Mouse (Mus musculus) cerebellum, postnatal 36 days (tissue): Measurements from ENCODE around the gene Zfp618.

Source experiments
- DNase-seq, 2 experiments: peaks; one replicate each; pipeline ENCODE4 v3.0.0; 2021 to 2022; ENCODE audit warnings: mixed read lengths in 2 of 2

Gene Zfp618

DNA sequence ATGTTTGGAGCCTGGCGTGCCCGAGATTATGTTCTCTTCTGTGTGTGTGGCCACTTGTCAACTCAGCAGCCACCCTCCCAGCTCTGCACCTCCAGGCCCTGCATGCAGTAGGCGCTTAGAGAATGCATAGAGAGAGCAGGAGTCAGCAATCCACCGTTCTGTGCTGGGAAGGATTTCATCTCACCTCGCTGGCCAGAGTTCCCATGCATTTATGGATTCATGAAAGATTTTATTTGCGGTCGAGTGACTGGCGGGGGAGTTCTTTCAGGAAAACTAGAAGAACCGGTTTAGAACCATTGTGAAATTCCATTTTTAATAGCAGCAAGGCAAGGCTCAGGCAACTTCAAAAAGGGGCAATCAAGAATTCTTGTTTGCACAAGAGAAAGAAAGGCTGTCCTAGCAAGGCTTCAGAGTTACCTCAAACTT is 67.2 kb downstream of the Zfp618 start:
- DNase-seq, result no peak

DNA sequence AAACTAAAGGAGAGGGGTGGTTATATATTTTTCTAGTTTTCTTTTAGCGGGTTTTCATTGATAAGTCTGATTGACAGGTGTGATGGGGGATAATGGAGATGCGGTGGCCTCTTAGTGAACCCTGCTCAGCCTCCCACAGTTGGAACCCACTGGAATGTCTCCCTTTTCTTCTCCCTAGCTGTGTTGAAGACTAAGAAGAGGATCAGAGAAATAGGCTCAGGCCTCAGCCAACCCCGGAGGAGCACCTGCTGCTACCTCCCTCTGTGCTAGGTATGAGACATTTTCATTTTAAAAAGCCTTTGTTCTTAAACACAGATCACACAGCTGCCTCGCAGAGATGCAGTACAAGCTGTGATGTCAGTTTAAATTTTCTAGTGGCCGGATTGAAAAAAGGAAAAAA is 68.4 kb downstream of the Zfp618 start:
- DNase-seq, result no peak

DNA sequence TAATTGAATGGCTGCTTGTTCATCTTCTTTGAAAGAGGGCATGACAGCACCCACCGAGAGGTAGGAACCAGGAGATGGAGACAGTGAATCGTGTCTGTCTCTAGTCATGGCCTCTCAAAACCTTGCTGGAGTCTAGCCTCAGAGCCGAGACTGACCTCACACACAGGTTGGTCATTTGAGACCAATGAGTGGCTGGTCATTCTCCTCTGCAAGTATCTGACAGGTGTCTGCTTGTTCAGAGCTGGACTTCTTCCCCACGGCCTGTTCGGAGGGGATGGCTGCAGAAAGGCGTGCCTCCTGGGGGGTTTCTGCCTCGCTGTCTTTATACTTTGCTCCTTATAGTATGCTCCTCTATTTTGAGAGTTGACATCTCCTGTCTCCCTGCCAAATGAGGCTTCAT is 70.6 kb downstream of the Zfp618 start:
- DNase-seq, result no peak

DNA sequence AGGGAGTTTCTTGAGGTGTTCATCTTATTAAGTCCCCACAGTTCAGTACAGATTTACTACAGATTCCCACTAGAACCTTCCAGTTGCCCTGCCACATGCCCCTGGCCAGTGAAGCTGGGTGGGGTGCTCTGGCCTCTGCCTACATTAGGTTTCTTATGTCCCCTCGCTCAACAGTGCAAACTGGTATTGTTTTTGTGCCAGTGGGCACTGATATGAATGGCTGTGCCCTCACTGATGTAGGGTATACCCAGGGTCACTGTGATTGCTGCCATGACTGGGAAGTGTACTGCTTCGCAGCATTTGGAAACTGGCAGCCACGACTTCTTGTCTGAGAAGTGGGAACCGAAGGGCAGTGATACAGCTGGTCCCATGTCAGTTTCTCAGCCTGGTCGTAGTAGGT is 71.4 kb downstream of the Zfp618 start:
- DNase-seq, result no peak

DNA sequence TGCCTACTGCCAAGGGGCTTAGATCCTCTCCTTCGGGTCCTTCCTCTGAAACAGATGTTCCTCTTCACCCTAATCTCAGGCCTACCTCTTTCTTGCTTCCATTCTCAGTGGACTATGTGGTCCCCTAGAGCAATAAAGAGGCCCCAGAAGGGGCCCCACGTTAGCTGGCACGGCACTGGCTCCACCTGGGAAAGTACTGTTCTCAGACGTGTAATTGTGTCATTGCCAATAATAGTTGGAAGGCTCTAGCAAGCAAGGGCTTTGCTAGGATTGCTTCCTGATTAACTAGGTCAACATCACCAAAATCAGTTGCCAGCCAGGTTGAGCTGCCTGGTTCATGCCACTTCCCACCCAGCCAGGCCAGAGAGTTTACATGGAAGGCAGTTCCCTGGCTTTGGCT is 72.2 kb downstream of the Zfp618 start:
- no peak for DNase-seq

DNA sequence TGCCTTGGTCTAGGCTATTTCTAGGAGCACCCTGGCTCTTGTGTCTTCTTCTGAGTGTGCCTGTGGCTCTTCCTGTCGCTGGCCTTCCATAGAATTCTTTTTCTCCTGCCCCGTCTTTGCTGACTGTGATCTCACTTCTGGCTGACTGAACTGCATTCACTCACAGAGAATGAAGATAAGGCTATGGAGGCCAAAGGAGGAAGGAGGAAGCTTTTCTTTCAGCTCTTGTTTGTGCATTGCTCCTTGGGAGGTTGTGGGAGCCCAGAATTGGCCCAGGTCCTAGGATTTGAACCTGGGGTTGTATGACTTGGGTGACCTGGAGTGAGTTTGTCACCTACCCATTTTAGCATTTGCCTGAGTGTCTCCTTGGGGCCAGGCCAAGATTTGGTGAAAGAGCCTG is 72.9 kb downstream of the Zfp618 start:
- DNase-seq, result no peak

DNA sequence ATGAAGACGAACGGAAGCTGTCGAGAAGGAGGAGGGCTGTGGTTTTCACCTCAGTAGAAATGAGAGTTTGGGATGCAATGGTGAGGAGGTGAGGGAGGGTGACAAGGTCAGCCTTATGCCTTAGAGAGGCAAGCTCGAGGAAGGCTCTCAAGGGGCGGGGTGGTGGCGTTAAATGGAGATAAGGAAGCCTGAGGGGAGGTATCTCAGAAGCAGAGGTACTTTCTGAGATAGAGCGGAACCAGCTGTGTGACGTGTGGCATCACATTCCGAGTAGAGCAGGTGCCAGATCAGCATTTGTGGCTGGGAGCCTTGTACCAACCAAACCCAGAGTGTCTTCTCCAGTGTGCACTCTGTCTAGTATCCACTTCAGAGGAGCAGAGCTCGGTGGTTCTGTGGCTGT is 73.6 kb downstream of the Zfp618 start:
- DNase-seq, result no peak

DNA sequence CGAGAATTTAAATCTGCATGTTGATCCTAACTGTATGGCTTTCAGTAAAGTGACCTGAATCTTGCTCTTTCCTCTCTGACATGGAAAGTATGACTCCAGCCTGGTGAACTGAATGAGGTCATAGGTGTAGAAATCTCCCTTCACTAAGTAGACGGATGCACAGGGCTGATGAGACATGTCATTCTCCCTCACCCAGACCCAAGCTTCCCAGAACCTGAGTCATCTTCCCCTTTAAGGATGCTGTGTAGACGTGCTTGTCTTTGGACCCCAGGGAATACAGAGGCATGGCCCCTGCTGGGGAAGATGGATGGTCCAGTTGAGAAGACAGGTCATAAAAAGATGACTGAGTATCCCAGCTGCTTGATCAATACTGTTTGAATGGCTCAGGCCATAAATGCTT is 83.2 kb downstream of the Zfp618 start:
- no peak for DNase-seq

DNA sequence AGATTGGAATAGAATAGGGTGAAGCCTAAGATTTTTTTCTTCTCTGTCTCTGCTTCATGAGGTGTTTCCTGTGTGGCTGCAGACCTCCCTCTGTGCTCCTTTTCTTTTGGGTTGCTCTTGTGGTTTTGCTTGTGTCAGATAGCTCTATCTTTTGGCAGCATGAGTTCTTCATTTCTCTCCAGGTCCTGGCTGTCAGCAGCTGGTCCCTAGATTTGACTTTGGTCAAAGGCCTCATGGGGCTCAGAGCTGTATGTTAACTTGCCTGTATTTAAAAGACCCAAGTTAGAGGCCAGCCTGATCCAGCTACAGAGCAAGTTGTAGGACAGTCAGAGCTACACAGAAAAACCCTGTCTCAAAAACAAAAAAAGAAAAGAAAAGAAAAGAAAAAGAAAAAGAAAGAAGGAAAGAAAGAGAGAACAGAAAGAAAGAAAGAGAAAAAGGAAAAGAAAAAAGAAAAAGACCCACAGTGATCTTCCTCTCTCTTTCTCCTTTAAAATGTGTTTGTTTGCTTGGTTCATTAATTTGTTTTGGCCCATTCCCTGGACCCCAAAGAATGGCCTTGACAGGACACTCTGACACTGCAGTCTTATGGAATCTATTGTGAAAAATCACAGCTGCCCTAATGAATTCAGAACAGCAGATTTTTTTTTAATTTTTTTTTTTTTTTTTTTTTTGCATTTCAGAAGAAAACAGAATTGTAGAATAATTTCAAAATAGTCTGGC is 84.4 kb downstream of the Zfp618 start:
- no peak for DNase-seq

DNA sequence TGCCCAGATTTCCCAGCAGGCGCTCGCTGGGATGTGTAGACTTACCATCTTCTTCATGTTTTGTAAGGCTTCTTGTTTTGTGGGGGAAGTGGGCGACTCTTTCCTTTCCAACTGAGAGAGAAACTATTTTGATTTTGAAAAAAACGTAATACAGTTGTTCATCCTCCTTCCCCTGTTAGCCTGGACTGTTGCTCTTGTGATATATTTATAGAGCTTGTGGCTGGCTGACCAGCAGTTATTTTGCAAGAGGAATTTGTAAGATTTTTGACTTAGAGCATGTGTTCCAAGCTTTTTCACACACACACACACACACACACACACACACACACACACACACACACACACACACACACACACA is 84.9 kb downstream of the Zfp618 start:
- no peak for DNase-seq

DNA sequence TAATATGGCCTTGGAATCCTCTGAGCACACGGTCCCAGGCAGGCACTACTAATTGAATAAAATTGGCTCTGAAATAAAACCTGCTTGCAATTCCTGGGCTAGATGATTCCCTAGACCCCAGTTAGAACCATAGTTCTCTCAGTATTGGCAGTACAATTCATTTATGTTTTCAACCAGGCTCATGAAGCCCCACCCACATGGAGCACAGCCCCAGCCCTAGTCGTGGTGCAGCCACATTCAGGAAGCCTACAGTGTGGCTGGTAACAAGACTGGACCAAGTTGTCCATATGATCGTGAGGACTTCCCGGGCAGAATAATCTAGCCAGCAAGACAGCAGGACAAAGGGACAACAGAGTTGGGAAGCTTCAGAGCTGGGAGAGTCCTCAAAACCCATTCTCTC is 85.6 kb downstream of the Zfp618 start:
- DNase-seq, result no peak

DNA sequence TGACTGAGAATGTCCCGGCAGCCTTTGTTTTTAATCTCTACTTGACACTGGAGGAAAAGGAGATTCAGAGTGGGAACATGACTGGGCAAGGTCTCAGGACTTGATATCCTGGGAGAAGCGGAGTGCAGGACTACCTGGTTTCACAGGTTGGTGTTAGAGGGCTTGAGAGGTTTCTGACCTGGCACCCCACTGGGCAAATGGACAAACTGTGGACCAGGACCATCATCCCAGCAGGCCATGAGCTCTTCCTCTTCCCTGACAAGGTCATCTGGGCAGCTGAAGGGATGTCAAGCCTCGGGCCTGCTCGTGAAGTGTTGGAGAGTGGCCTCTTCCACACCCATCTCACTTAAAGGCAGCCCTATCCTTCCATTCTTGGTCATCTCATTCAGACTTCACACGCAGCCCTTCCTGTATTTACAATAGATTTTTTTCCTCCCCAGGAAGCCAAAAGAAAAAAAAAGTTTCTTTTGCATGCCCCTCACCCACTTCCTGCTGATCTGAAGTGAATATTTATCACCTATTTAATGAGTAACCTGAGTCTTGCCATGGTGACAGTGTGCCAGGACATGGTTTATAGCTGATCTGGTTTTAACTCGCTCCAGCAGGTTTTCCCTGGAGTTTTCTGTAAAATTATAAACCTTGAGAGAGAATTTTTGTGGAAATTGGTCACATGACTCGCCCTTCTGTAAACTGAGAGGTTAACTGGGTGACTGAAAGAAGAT is 86.7 kb downstream of the Zfp618 start:
- no peak for DNase-seq

DNA sequence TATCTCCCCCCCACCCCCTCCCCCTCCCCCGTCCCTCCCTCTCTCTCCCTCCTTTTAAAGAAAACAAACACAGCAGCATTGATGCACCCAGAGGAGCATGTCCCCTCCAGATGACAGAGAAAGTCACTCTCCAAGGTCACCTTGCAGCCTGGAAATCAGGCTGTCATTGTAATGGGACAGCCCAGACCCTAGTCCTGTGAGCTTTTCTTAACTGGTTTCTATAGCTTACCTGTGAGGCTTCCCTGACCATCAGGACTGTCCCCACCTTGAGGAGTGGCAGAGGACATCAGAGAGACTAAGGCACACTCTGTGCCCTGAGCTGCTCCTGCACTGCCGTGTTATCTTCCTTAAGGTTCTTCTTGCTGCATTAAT is 87.3 kb downstream of the Zfp618 start:
- DNase-seq, result no peak

DNA sequence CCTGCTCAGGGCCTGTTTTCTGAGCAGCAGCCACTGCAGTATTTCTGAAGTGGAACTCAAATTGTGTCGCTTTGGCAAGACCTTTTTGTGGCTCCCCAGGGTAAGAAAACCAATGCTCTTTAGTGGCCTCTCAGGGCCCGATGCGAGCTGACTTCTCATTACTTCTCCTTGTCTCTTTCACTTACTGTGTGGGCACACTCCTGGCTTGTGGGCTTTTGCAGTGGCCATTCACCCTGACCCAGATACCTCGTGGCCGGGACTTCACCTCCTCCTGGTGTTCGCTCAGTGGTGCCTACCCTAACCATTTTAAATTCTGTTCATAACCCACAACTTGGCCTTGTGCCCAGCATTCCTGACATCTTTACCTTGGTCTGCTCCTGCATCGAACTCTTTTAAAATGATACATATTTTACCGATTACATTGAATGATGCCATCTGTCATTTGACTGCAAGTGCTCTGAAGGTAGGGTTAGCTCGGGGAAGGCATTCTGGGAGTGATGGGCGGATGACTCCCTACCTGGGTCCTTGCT is 89.9 kb downstream of the Zfp618 start:
- no peak for DNase-seq

DNA sequence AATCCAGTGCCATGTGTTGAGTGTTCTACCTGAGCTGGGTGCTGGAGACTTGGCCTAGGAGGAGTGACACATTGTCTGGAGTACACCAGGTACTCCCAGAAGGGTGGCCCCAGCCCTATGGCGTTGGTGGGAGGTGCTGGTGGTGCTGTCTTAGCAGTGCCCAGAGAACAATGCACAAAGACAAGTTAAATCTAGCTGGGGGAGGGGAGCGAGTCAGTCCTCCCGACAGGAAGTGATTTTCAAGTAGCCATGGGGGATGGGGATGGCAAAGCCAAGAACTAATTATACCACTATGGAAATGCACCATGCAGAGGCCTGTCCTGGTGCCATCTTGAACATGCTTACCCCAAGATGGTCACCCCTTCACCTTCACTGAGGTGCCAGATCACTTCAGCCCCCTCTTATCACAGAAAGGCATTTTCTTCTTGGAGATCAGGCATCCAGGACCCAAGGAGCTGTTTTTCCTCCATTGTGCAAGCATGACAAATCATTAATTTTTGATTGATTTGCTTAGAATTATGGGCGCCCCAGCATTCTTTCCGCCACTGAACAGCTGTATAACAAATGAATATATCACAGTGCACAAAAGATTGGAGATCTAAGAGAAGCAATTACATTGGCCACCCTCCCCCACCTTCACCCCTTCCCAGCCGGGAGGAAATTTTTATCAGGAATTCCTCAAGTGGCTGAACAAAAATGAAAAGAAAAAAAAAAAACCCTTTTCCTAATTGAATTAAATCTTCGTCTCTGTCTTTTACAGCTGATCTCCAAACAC is 91.5 kb downstream of the Zfp618 start:
- DNase-seq, result no peak

DNA sequence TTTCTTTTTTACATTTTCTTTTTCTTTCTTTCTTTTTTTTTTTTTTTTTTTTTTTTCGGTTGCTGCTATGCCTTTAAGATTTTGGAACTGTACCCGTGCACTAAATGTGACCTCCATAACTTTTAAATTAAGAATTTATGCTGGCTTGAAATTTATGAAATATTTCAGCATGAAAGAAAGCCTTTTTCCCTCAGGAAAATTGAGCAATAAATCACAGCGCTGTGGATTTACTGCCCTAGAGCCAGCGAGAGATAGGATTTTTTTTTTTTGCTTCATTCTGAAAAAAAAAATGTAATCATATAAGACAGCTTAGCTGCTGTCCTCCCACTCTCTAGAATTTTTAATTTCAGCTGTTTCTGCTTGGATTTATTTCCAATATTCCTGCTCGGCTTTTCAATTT is 92.2 kb downstream of the Zfp618 start:
- DNase-seq, result no peak

DNA sequence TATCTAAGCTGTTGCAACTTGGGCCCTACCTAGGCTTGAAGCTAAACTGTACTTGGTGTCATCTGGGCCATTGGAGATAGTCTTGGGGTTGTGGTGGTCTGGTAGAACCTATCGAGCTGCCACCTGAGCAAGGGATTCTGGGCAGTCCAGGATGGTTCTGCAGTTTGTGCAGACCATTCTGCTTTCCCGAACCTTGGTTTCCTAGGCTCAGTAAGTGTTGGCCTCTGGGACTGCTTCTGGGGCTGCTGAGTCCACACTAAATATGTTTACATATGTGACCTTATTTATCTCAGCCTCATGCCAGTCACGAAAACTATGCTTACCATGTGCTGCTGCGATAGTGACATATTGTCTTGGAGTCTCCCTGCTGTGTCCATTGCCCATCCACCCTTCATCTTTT is 93.3 kb downstream of the Zfp618 start:
- DNase-seq, result no peak

DNA sequence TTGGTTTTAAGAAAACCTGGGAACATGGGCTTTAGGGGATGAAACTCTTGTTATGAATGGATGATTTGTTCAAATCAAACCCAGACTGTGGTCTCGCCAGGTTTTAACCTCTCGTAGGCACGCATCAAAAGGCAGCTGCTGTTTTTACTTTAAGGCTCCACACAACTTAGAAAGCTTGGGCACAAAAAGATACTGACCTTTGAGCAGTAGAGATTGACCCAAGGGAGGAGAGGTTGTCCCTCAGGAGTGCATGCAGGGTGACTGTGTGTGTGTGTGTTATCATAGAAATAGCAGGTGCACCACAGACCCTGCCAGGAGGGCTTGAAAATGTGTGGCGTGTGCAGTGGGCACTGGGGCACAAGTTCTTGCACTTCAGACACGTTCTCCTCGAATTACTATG is 95.0 kb downstream of the Zfp618 start:
- no peak for DNase-seq

DNA sequence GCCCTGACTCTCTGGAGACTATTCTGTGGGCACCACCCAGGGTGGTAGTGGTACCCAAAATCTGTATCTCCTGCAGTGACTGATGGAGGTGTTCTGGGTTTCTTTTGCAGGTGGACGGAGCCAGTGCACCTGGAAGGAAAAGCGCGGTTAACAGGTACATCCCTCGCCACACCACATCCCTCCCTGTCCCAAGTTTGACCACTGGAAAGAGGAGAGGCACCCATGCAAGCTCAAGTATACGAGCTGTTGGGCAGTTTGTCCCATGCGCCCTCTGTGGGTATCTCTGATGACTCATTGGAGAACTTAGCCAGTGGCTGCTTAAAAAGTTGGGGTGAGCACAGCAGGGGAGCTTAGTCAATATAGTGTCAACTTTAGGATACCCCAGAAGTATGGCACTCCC is 96.0 kb downstream of the Zfp618 start:
- no peak for DNase-seq

DNA sequence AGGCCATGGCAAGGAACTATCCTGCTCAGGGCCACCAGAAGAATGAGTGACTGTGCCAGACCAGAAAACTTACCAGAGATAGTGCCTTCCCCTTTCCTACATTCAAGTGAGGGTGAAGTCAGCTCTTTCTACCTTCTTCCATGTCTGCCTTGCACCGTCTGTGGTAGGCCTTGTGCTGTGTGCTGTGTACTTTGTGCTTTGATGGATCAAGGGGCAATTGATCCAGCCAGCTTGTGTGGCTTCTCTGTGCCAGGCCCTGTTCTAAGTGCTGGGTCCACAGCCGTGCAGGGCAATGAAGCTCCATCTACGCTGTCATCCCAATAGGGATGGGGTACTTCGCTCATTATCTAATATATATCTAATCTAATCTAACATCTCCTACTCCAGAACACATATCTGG is 98.0 kb downstream of the Zfp618 start:
- no peak for DNase-seq

DNA sequence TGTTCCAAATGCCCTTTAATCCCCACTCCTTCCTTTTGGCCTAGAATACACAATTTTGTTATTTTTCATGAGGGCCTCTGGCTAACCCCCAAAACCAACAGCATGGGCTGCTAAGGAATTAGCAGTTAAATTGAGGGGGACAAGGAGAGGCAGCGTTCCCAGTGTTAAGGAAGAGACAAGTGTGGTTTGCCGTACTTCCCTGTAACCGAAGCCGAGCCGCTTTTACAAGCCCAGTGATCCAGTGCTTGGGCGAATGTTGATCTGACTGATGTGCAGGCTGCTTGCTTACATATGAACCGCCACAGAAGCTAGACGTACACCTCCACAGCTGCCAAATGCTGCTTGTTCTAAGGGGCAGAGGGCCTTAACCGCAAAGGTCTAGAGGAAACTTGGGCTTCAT is 99.5 kb downstream of the Zfp618 start:
- no peak for DNase-seq

DNA sequence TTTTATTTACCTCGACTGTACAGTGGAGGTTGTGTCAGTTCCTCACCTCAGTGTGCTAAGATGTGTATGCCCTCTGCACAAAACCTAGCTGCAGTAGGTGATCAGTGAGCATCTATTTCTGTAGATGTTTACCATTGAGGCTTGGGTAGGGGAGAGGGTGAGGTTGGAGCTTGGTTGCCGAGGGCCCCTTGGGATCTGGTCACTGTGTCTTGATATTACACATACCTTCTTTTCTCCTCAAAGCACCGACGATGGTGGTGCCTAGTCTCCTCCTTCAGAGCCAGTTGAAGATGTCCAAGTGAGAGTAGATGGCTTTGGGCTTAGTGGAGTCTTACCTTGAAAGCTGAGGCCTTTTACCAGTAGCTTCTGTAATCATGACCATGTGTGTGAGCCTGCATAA is 101.4 kb downstream of the Zfp618 start:
- no peak for DNase-seq

DNA sequence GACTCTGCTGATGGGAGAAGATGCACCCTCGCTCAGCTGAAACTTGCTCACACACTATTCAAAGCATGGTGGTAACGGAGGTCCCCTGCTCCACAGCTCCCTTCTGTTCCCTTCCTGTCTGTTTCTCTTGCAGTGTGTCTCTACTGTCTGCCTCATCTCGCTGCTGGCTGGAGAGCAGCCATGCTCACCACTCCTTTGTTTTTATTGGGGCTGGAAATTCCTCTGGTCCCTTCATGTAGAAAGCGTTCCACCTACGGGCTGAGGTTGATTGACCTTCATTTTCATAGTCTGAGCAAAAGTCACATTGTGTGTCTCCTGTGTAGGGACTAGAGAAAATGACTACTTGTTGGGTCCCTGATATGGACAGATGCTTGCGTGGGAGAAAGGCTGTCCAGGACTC is 102.4 kb downstream of the Zfp618 start:
- DNase-seq, result no peak
